Mouse (Mus musculus) forebrain, embryonic 10.5 days (tissue): ENCODE data around the gene Crebl2. TPM values are rescaled to one million over a fixed set of nuclear protein-coding genes. Genes with fewer than 3 reads are reported as not detected.

Experiments
- DNase-seq: peaks from one replicate; pipeline ENCODE4 v3.0.0-alpha.2; 2017; ENCODE audit warnings: low spot score; ENCODE audit errors: extremely low spot score
- H3K27ac ChIP-seq: fragments of 300-500 bp; sonication (generic); 2 replicates; pipeline ENCODE4 v1.5.1; 2016; ENCODE audit warnings: mild to moderate bottlenecking
- H3K27me3 ChIP-seq: fragments of 300-500 bp; sonication (generic); 2 replicates; pipeline ENCODE4 v1.6.1; 2016; ENCODE audit warnings: mild to moderate bottlenecking; ENCODE audit not compliant: poor library complexity, severe bottlenecking
- H3K36me3 ChIP-seq: fragments of 300-500 bp; sonication (generic); replicated peaks from 2 replicates; pipeline ENCODE4 v1.6.1; 2016; ENCODE audit warnings: mild to moderate bottlenecking, moderate library complexity
- H3K4me1 ChIP-seq: fragments of 300-500 bp; sonication (generic); 2 replicates; pipeline ENCODE4 v1.6.1; 2016
- H3K4me3 ChIP-seq: fragments of 300-500 bp; sonication (generic); 2 replicates; pipeline ENCODE4 v1.5.1; 2016; ENCODE audit warnings: mild to moderate bottlenecking, moderate library complexity
- H3K9me3 ChIP-seq: fragments of 300-500 bp; sonication (generic); 2 replicates; pipeline ENCODE4 v1.6.1; 2016; ENCODE audit warnings: mild to moderate bottlenecking, moderate library complexity
- WGBS: fragments of 180-500 bp; shearing (Covaris S2); methylation state at CpG from one replicate; pipeline ENCODE4 v1.1.7; 2016; 5-methylcytosine and 5-hydroxymethylcytosine counted together
- polyA plus RNA-seq: library from polyadenylated mRNA; unstranded; fragments of >200 nt; fragmentation: Nextera tagmentation; extraction: Ambion mirVana; gene quantifications from 2 replicates; pipeline ENCODE4 v1.2.1, GENCODE M21; 2016

The Crebl2 gene
- polyA plus RNA-seq, 1 experiment from 2014 or later, result 0.86 TPM

DNA sequence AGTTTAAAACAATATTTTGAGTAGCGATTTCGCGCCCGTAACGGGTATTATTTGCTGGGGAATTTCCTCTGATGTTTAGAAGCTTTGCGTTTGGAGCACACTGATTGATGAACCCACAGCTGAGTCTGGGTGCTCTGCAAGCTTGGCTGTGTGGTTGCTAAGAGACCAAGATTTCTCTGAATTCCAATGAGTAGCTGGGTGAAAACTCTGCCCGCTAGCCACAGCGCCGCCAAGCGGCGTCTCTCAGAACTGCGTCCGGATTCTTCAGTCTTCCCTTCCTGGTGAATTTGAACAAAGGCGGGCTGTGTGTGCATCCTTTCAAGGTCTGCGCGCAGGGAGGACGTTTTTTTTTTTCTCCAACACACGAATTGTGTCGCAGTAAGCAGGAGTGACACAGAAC, 33.2 kb downstream of the Crebl2 start:
- Histone ChIP-seq H3K4me3 (peak overlapping the region; percentile 39), H3K27me3 (no peaks in the 10 kb centered on the region), H3K9me3 (no peaks in the 10 kb centered on the region), H3K4me1 (peaks cover 20% of the 10 kb centered on the region), H3K27ac (peak overlapping the region; percentile 82), H3K36me3 (peaks cover 21% of the 10 kb centered on the region)
- 1% methylated on average over 19 of the region's 19 CpGs for WGBS
- DNase-seq, result peak; percentile 97

DNA sequence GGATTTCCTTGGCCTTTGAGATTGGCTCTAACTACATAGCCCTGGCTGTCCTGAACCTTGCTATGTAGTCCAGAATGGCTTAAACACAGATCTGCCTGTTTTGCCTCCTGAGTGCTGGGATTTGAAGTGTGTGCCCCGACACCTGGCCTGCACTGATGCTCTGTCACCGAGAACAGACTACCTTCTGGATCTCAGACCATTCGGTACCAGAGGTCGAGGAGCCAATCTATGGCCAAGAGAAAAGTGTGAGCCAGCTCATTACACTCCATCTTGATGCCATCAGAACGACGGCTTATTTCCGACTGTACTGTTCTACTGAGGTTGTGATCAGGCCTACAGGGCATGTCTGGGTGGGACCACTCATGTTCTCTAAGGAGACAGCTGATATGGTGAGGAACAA, 36.2 kb downstream of the Crebl2 start:
- Histone ChIP-seq H3K9me3 (no peaks in the 10 kb centered on the region; the same call in 1 of the 2 replicates), H3K27me3 (no peaks in the 10 kb centered on the region), H3K4me3 (no peak overlapping the region), H3K36me3 (peaks cover 51% of the 10 kb centered on the region), H3K27ac (no peak overlapping the region), H3K4me1 (peaks cover 20% of the 10 kb centered on the region)
- no peak for DNase-seq
- 94% methylated on average over 7 of the region's 7 CpGs for WGBS

DNA sequence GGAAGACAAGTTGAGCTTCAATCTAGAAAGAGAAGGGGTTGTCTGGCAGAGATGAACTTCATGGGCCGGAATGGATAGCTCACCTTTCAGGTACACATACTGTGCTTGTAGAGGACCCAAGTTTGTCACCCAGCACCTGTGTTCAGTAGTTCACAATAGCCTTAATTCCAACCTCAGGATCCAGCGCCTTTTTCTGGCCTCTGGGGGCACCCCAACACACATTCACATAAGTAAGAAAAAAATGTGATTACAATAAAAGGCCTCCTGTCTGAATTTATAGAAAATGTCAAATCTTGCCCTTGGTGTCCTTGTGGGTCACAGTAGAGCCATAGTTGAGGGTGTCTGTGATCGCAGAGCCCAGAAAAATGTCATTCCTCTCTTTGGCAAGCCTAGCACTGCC, 37.4 kb downstream of the Crebl2 start:
- peaks cover 12% of the 10 kb centered on the region for H3K4me1 ChIP-seq
- H3K9me3 ChIP-seq, result no peaks in the 10 kb centered on the region; the same call in 1 of the 2 replicates
- H3K27me3 ChIP-seq, result no peaks in the 10 kb centered on the region
- DNase-seq, result no peak
- 96% methylated on average over 3 of the region's 3 CpGs for WGBS
- no peak overlapping the region for H3K4me3 ChIP-seq
- H3K36me3 ChIP-seq, result peaks cover 63% of the 10 kb centered on the region
- no peak overlapping the region for H3K27ac ChIP-seq

DNA sequence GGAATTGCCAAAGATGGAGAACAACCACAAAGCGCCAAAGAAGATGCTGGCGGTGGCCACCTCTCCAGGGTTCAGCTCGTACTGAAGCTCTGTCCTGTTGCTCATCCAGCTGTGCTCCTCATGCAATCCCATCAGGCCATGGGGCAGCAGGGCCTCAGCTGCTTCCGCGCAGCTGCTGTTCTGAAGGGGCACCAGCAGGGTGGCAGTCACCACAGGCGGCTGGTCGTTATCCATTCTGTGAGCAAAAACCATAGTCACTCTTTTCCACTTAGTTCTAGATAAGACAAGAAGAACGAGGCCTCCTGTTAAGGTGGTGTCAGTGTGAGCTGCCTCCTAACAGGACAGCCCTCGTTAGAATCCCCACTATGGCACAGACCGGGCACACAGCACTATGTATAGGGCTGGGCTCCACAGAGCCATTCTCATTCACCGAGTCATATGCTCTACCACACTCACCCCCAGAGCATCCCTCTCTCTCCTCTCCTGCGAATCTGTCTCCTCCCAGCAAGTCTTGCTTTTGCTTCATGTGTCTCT, 40.3 kb downstream of the Crebl2 start:
- DNase-seq, result no peak
- Histone ChIP-seq H3K4me1 (no peaks in the 10 kb centered on the region), H3K27me3 (no peaks in the 10 kb centered on the region), H3K4me3 (no peak overlapping the region), H3K36me3 (peaks cover 81% of the 10 kb centered on the region), H3K27ac (no peak overlapping the region), H3K9me3 (no peaks in the 10 kb centered on the region; the same call in 1 of the 2 replicates)
- 91% methylated on average over 12 of the region's 12 CpGs for WGBS

DNA sequence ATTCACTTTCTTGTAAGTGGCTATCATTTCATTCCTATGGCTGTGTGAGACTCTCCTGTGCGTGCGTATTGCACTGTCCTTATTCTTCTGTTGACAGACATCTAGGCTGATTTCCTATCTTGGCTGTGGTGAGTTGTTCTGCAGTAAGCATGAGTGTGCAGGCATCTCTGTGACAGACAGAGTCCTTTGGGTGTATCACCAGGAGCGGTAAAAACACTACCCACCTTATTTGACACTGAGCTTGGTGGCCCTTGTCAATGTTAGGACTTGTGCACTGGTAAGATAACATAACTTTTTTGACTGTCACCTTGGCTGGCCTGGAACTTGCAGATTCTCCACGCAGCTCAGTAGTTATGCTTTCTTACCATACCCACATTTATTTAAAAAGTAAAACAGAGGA, 40.9 kb downstream of the Crebl2 start:
- 94% methylated on average over 4 of the region's 4 CpGs for WGBS
- Histone ChIP-seq H3K27me3 (no peaks in the 10 kb centered on the region), H3K9me3 (no peaks in the 10 kb centered on the region; the same call in 1 of the 2 replicates), H3K27ac (no peak overlapping the region), H3K4me1 (no peaks in the 10 kb centered on the region), H3K36me3 (peaks cover 83% of the 10 kb centered on the region), H3K4me3 (no peak overlapping the region)
- no peak for DNase-seq

DNA sequence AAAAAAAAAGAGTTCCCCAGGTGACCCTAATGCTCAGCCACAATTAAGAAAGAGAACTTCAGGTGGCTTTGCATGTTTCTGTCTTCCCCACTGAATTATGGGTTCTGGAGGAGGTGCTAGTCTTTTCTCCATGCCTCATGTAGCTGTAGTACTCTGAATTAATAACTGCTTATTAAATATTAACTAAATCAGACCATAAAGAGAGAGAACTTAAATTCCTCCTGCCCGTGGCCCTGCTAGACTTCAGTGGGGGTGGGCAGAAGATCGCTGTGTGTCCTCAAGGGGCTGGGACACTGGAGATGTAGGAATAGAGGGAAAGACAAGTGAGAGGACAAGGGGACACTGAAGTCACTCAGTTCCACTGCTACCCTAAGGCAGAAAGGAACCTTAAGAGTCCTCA, 42.3 kb downstream of the Crebl2 start:
- no peak overlapping the region for H3K27ac ChIP-seq
- no peak for DNase-seq
- no peaks in the 10 kb centered on the region for H3K27me3 ChIP-seq
- H3K4me1 ChIP-seq, result no peaks in the 10 kb centered on the region
- no peaks in the 10 kb centered on the region; the same call in 1 of the 2 replicates for H3K9me3 ChIP-seq
- no peak overlapping the region for H3K4me3 ChIP-seq
- 87% methylated on average over 2 of the region's 2 CpGs for WGBS
- H3K36me3 ChIP-seq, result peaks cover 84% of the 10 kb centered on the region

DNA sequence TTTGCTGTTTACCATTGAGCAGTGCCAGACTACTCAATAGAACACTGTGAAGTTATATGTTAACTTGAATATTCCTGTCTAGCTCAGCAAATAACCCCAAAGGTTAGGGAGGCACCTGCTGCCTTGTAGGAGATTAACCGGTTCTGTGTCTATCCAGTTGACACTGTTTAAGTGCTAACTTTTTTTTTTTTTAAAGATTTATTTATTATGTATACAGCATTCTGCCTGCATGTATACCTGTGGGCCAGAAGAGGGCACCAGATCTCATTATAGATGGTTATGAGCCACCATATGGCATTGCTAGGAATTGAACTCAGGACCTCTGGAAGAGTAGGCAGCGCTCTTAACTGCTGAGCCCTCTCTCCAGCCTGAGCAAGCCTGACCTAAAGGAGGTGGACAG, 43.1 kb downstream of the Crebl2 start:
- WGBS, result 85% methylated on average over 2 of the region's 2 CpGs
- Histone ChIP-seq H3K36me3 (peaks cover 78% of the 10 kb centered on the region), H3K4me3 (no peak overlapping the region), H3K4me1 (no peaks in the 10 kb centered on the region), H3K9me3 (no peaks in the 10 kb centered on the region; the same call in 1 of the 2 replicates), H3K27ac (no peak overlapping the region), H3K27me3 (no peaks in the 10 kb centered on the region)
- DNase-seq, result no peak

DNA sequence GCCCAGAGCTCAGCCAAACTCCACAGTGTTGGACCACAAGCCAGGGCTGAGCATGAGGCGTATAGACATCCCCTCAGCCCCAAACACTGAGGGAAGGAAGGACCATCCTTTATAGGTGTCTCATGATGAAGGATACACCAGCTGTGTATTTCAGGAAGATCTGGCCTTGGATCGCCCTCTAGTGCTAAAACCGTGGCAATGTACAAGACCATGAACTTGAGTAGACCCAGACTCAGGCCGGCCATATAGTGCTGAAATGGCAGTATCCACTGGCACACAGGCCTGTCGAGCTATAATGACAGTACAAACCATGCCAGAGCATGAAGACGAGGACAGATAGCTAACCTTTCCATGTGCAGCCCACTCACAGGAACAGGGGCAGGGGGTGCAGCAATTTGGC, 46.8 kb downstream of the Crebl2 start:
- 84% methylated on average over 6 of the region's 6 CpGs for WGBS
- Histone ChIP-seq H3K9me3 (no peaks in the 10 kb centered on the region), H3K27ac (no peak overlapping the region), H3K4me1 (peaks cover 14% of the 10 kb centered on the region), H3K27me3 (no peaks in the 10 kb centered on the region), H3K4me3 (no peak overlapping the region), H3K36me3 (peaks cover 52% of the 10 kb centered on the region)
- DNase-seq, result no peak

DNA sequence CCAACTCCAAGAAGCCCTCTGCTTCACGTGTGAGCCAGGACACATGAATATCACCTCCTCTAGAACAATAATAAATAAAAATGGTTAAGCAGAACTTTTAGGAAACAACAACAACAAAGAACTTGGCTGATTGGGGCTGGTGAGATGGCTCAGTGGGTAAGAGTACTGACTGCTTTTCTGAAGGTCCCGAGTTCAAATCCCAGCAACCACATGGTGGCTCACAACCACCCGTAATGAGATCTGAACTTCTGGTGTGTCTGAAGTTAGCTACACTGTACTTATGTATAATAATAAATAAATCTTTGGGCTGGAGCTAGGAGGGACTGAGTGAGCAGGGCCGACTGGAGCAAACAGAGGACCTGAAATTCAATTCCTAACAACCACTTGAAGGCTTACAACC, 47.3 kb downstream of the Crebl2 start:
- DNase-seq, result no peak
- H3K9me3 ChIP-seq, result no peaks in the 10 kb centered on the region
- no peak overlapping the region for H3K4me3 ChIP-seq
- H3K27me3 ChIP-seq, result no peaks in the 10 kb centered on the region
- H3K27ac ChIP-seq, result no peak overlapping the region
- H3K36me3 ChIP-seq, result peaks cover 52% of the 10 kb centered on the region
- WGBS, result 91% methylated on average over 4 of the region's 4 CpGs
- H3K4me1 ChIP-seq, result peaks cover 14% of the 10 kb centered on the region

DNA sequence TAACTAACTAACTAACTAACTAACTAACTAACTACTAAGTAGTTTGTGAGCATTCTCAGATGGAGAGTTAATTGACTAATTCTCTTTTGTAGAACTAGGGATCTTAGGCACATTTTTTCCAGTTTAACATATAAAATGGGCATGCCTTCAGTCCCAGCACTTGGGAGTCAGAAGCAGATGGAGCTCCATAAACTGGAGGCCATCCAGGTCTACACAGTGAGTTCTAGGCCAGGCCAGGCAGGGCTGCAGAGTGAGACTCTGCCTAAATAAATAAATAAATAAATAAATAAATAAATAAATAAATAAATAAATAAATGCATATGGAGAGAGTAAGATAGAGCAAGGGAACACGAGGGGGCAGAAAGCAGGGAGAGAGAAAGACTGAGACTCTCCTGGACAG, 47.9 kb downstream of the Crebl2 start:
- H3K4me1 ChIP-seq, result peaks cover 14% of the 10 kb centered on the region
- no peak for DNase-seq
- H3K4me3 ChIP-seq, result no peak overlapping the region
- no peaks in the 10 kb centered on the region for H3K27me3 ChIP-seq
- H3K36me3 ChIP-seq, result peaks cover 56% of the 10 kb centered on the region
- 62% methylated on average over 1 of the region's 1 CpGs for WGBS
- no peak overlapping the region for H3K27ac ChIP-seq
- no peaks in the 10 kb centered on the region for H3K9me3 ChIP-seq

DNA sequence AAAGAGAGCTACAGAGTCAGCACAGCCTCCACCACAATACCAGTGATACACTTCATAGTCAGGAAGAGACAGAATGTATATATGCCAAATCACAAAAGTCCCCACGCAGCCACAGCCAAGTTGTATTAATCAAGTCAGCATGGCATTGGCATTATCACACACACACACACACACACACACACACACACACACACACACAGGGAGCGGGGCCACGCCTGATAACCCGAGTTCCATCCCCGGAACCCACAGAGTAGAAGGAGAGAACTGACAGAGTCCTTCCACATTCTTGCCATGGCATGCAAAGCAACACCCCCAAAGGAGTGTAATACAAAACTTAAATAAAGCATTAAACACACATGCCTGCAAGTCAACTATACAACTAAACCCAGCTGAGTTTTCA, 49.6 kb downstream of the Crebl2 start:
- Histone ChIP-seq H3K9me3 (no peaks in the 10 kb centered on the region), H3K4me3 (no peak overlapping the region), H3K27me3 (no peaks in the 10 kb centered on the region), H3K27ac (no peak overlapping the region), H3K4me1 (peaks cover 14% of the 10 kb centered on the region), H3K36me3 (peaks cover 60% of the 10 kb centered on the region)
- WGBS, result 91% methylated on average over 5 of the region's 5 CpGs
- DNase-seq, result no peak

DNA sequence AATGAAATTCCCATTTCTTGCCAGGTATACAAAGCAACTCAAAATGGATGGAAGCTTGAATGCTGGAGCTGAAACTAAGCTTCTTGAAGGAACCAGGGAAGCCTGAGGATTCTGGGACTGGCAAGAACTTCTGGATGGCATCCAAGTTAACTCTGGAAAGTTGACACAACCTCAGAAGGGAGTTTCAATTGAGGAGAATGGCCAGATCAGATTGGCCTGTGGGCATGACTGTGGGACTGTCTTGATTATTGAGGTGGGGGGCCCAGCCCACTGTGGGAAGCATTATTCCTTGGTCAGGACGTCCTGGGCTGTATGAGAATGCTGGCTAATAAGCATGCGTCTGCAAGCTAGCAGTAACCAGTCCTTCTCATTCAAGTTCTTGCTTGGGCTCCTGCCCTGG, 50.1 kb downstream of the Crebl2 start:
- H3K27ac ChIP-seq, result no peak overlapping the region
- H3K27me3 ChIP-seq, result no peaks in the 10 kb centered on the region
- H3K4me1 ChIP-seq, result peaks cover 15% of the 10 kb centered on the region
- peaks cover 60% of the 10 kb centered on the region for H3K36me3 ChIP-seq
- no peaks in the 10 kb centered on the region for H3K9me3 ChIP-seq
- WGBS, result 79% methylated on average over 2 of the region's 2 CpGs
- DNase-seq, result no peak
- H3K4me3 ChIP-seq, result no peak overlapping the region

DNA sequence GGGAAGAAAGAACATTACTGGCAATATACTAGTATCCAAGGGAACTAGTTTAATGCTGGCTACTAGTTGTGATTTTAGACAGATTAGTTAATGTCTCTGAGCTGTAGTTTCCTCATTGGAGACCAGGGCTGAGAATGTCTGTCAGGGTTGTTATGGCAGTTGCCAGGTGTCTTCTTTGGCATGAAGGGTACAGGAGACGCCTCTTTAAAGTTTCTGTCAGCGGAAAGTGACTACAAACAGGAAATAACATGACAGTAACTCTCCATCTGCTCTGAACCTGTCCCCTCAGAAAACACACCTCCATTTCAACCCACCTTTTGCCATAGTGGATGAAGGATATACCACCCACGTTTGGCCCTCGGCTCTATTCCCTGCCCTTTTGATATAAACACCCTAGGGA, 53.7 kb downstream of the Crebl2 start:
- H3K9me3 ChIP-seq, result no peaks in the 10 kb centered on the region
- no peak for DNase-seq
- peaks cover 49% of the 10 kb centered on the region for H3K4me1 ChIP-seq
- WGBS, result 90% methylated on average over 4 of the region's 4 CpGs
- H3K36me3 ChIP-seq, result peaks cover 46% of the 10 kb centered on the region
- H3K27ac ChIP-seq, result no peak overlapping the region
- H3K4me3 ChIP-seq, result no peak overlapping the region
- no peaks in the 10 kb centered on the region for H3K27me3 ChIP-seq

DNA sequence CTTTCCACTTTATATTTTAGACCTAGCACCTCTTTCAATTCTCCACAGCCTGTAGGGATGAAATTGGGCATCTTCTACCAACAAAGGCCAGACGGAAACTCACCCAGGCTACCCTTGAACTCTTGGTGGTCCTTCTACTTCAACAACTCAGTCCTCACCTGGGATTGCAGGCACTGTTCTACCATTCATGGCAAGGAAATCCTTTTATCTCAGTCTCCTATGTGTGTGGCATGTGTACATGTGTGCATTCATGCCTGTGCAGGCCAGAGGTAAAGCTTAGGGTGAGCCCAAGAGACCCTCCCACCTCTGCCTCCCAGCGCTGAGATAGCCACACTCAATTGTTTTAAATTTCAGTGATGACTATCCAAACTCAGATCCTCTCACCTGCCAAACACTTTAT, 55.6 kb downstream of the Crebl2 start:
- H3K27ac ChIP-seq, result no peak overlapping the region
- H3K4me1 ChIP-seq, result peaks cover 65% of the 10 kb centered on the region
- peaks cover 46% of the 10 kb centered on the region for H3K36me3 ChIP-seq
- 92% methylated on average over 2 of the region's 2 CpGs for WGBS
- H3K27me3 ChIP-seq, result no peaks in the 10 kb centered on the region
- peak overlapping the region; percentile 66; the same call in 1 of the 2 replicates for H3K4me3 ChIP-seq
- no peaks in the 10 kb centered on the region for H3K9me3 ChIP-seq
- no peak for DNase-seq
